Mouse (Mus musculus): ENCODE data around the gene Mrpl27. TPM values are rescaled to one million over a fixed set of nuclear protein-coding genes. Genes with fewer than 3 reads are reported as not detected.

Mrpl27 gene
- 139 and 150 TPM in 2 replicates for polyA plus RNA-seq (2015; fragmentation: Nextera tagmentation; extraction: Ambion mirVana)

- H3K4me1 ChIP-seq (replicated peaks), result peaks cover 19% of the 10 kb centered on the region
- H3K4me2 ChIP-seq (replicated peaks), result peak within 1 kb of the TSS; percentile 74
- H3K36me3 ChIP-seq, result peaks cover 36% of the 10 kb centered on the region
- 1% methylated on average over 32 of the region's 32 CpGs for WGBS
- ATAC-seq, result peak; percentile 92
- peak within 1 kb of the TSS; percentile 71 for H3K9ac ChIP-seq (replicated peaks)
- peak within 1 kb of the TSS; percentile 64 for H3K4me3 ChIP-seq (replicated peaks)
- H3K9me3 ChIP-seq, result no peaks in the 10 kb centered on the region
- peak within 1 kb of the TSS; percentile 93 for H3K27ac ChIP-seq
- no peaks in the 10 kb centered on the region for H3K27me3 ChIP-seq
Observed at GRCm38 (mm10) chr11:94653663-94654436, at the start of gene Mrpl27, which contains the start of gene Eme1. Gene Mrpl27 (plus strand): TSS chr11:94653767. Gene Eme1 (minus strand): TSS chr11:94653964.

GRCm38 (mm10) chr11:94610744-94611740, 42.5 kb upstream of the Mrpl27 start:
- ATAC-seq, result no peak
- Histone ChIP-seq H3K36me3 (no peaks in the 10 kb centered on the region), H3K9ac (replicated peaks) (no peak overlapping the region), H3K27ac (no peak overlapping the region), H3K27me3 (0 out of 2 replicates have a peak, but pooled peaks cover 4% of the 10 kb centered on the region), H3K9me3 (0 out of 2 replicates have a peak, but pooled peaks cover 4% of the 10 kb centered on the region), H3K4me3 (replicated peaks) (no peak overlapping the region), H3K4me2 (replicated peaks) (no peak overlapping the region), H3K4me1 (replicated peaks) (0 out of 2 replicates have a peak, but pooled peaks cover 6% of the 10 kb centered on the region)
- 71% methylated on average over 4 of the region's 4 CpGs for WGBS

GRCm38 (mm10) chr11:94614603-94615002, 39.0 kb upstream of the Mrpl27 start:
- 0 out of 2 replicates have a peak, but pooled peaks cover 6% of the 10 kb centered on the region for H3K4me1 ChIP-seq (replicated peaks)
- no peak overlapping the region for H3K4me2 ChIP-seq (replicated peaks)

GRCm38 (mm10) chr11:94615494-94615893, 38.1 kb upstream of the Mrpl27 start:
- 0 out of 2 replicates have a peak, but pooled peaks cover 3% of the 10 kb centered on the region for H3K9me3 ChIP-seq
- ATAC-seq, result peak; percentile 56

More at GRCm38 (mm10) chr11:94614603-94615002, 39.0 kb upstream of the Mrpl27 start:
- Histone ChIP-seq H3K36me3 (no peaks in the 10 kb centered on the region), H3K27me3 (0 out of 2 replicates have a peak, but pooled peaks cover 7% of the 10 kb centered on the region), H3K9ac (replicated peaks) (no peak overlapping the region), H3K4me3 (replicated peaks) (no peak overlapping the region), H3K9me3 (0 out of 2 replicates have a peak, but pooled peaks cover 3% of the 10 kb centered on the region), H3K27ac (no peak overlapping the region)
- WGBS, result 80% methylated on average over 4 of the region's 4 CpGs
- ATAC-seq, result no peak

GRCm38 (mm10) chr11:94617646-94618045, 35.9 kb upstream of the Mrpl27 start:
- 89% methylated on average over 2 of the region's 2 CpGs for WGBS
- H3K27me3 ChIP-seq, result 0 out of 2 replicates have a peak, but pooled peaks cover 7% of the 10 kb centered on the region
- H3K4me1 ChIP-seq (replicated peaks), result 0 out of 2 replicates have a peak, but pooled peaks cover 6% of the 10 kb centered on the region
- ATAC-seq, result no peak
- H3K36me3 ChIP-seq, result no peaks in the 10 kb centered on the region
- no peak overlapping the region for H3K4me3 ChIP-seq (replicated peaks)
- no peak overlapping the region for H3K4me2 ChIP-seq (replicated peaks)
- H3K9me3 ChIP-seq, result 0 out of 2 replicates have a peak, but pooled peaks cover 3% of the 10 kb centered on the region
- no peak overlapping the region for H3K27ac ChIP-seq
- no peak overlapping the region for H3K9ac ChIP-seq (replicated peaks)

More at GRCm38 (mm10) chr11:94615494-94615893, 38.1 kb upstream of the Mrpl27 start:
- Histone ChIP-seq H3K4me1 (replicated peaks) (0 out of 2 replicates have a peak, but pooled peaks cover 6% of the 10 kb centered on the region), H3K4me2 (replicated peaks) (no peak overlapping the region), H3K4me3 (replicated peaks) (no peak overlapping the region), H3K9ac (replicated peaks) (no peak overlapping the region), H3K36me3 (no peaks in the 10 kb centered on the region), H3K27me3 (0 out of 2 replicates have a peak, but pooled peaks cover 7% of the 10 kb centered on the region), H3K27ac (no peak overlapping the region)
- 14% methylated on average over 4 of the region's 4 CpGs for WGBS

- no peak overlapping the region for H3K4me3 ChIP-seq (replicated peaks)
- H3K9me3 ChIP-seq, result 0 out of 2 replicates have a peak, but pooled peaks cover 3% of the 10 kb centered on the region
- no peak overlapping the region for H3K9ac ChIP-seq (replicated peaks)
- 0 out of 2 replicates have a peak, but pooled peaks cover 3% of the 10 kb centered on the region for H3K27me3 ChIP-seq
- no peaks in the 10 kb centered on the region for H3K36me3 ChIP-seq
- WGBS, result 52% methylated on average over 6 of the region's 6 CpGs
- no peak overlapping the region for H3K4me2 ChIP-seq (replicated peaks)
- H3K27ac ChIP-seq, result no peak overlapping the region
- ATAC-seq, result no peak
- no peaks in the 10 kb centered on the region for H3K4me1 ChIP-seq (replicated peaks)
Observed at GRCm38 (mm10) chr11:94620766-94621457, 32.7 kb upstream of the Mrpl27 start.

- ATAC-seq, result no peak
- no peak overlapping the region for H3K4me2 ChIP-seq (replicated peaks)
Observed at GRCm38 (mm10) chr11:94621458-94621852, 32.1 kb upstream of the Mrpl27 start.

GRCm38 (mm10) chr11:94622162-94622561, 31.4 kb upstream of the Mrpl27 start:
- Histone ChIP-seq H3K9me3 (no peaks in the 10 kb centered on the region), H3K4me3 (replicated peaks) (no peak overlapping the region), H3K9ac (replicated peaks) (no peak overlapping the region), H3K27ac (no peak overlapping the region), H3K4me2 (replicated peaks) (no peak overlapping the region), H3K36me3 (no peaks in the 10 kb centered on the region), H3K4me1 (replicated peaks) (no peaks in the 10 kb centered on the region), H3K27me3 (0 out of 2 replicates have a peak, but pooled peaks cover 3% of the 10 kb centered on the region)
- WGBS, result 77% methylated on average over 2 of the region's 2 CpGs
- no peak for ATAC-seq

More at GRCm38 (mm10) chr11:94621458-94621852, 32.1 kb upstream of the Mrpl27 start:
- H3K9me3 ChIP-seq, result 0 out of 2 replicates have a peak, but pooled peaks cover 3% of the 10 kb centered on the region
- H3K4me1 ChIP-seq (replicated peaks), result no peaks in the 10 kb centered on the region
- no peak overlapping the region for H3K4me3 ChIP-seq (replicated peaks)
- H3K27ac ChIP-seq, result no peak overlapping the region
- no peaks in the 10 kb centered on the region for H3K36me3 ChIP-seq
- no peak overlapping the region for H3K9ac ChIP-seq (replicated peaks)
- H3K27me3 ChIP-seq, result 0 out of 2 replicates have a peak, but pooled peaks cover 3% of the 10 kb centered on the region

- Histone ChIP-seq H3K9me3 (no peaks in the 10 kb centered on the region), H3K9ac (replicated peaks) (peak within 1 kb of the TSS; percentile 95), H3K4me2 (replicated peaks) (peak within 1 kb of the TSS; percentile 92), H3K27ac (peak within 1 kb of the TSS; percentile 72), H3K4me3 (replicated peaks) (peak within 1 kb of the TSS; percentile 98), H3K4me1 (replicated peaks) (peaks cover 16% of the 10 kb centered on the region), H3K27me3 (no peaks in the 10 kb centered on the region), H3K36me3 (peaks cover 25% of the 10 kb centered on the region)
- ATAC-seq, result peak; percentile 99
- 8% methylated on average over 38 of the region's 41 CpGs for WGBS
Observed at GRCm38 (mm10) chr11:94629199-94629883, 24.2 kb upstream of the Mrpl27 start, which contains the start of gene Lrrc59. Gene Lrrc59 (plus strand): TSS chr11:94629767.

GRCm38 (mm10) chr11:94629884-94630198, 23.7 kb upstream of the Mrpl27 start:
- Histone ChIP-seq H3K27me3 (no peaks in the 10 kb centered on the region), H3K4me3 (replicated peaks) (peak overlapping the region; percentile 98), H3K4me1 (replicated peaks) (peaks cover 16% of the 10 kb centered on the region), H3K4me2 (replicated peaks) (peak overlapping the region; percentile 92), H3K27ac (peak overlapping the region; percentile 72), H3K9me3 (no peaks in the 10 kb centered on the region), H3K9ac (replicated peaks) (peak overlapping the region; percentile 95), H3K36me3 (peaks cover 30% of the 10 kb centered on the region)
- 0% methylated on average over 27 of the region's 28 CpGs for WGBS
- ATAC-seq, result peak; percentile 81

Measured in midbrain, embryonic 13.5 days (tissue).